22 mouse cellular contexts compared by ENCODE assay signal in the genomic region with DNA sequence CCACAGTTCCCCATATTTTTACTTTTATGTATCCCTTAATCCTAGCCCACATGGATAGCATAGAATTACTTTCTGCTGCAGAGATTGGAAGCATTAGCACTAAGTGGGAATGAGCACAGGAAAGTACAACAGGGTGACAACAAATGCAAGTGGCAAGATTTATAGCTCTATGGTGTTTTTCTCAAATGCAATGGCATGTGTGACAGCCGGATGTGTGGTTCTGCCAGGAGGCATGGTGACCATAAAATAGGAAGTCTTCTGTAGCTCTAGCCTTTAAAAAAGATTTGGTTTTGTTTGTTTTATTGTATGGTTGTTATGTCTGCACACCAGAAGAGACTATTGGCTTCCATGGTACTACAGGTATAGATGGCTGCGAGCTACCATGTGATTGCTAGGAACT. TPM values are rescaled to one million over a fixed set of nuclear protein-coding genes. Genes with fewer than 3 reads are reported as not detected.
DNase-seq lines count a peak whose midpoint lies in the region; ATAC-seq and TF ChIP-seq lines count a peak whose summit lies in the region.
"Had no signal": no experiment of that assay in that cellular context is flagged by ENCODE, and none has a peak within 500 bp of the region (broad histone marks: within the 10 kb centered on the region; RNA-seq: fewer than 3 reads in every experiment).

No protein-coding gene starts in this region.

- no peaks in the 10 kb centered on the region for H3K36me3 ChIP-seq in kidney, adult 2 months (ENCODE audit: control insufficient read depth, insufficient read depth, low read length)
- H3K36me3 ChIP-seq in kidney, embryonic 16.5 days (ENCODE audit: insufficient read depth, low read length): no peaks in the 10 kb centered on the region
- H3K36me3 ChIP-seq: embryonic facial prominence, embryonic 15.5 days; forebrain, embryonic 15.5 days; heart, embryonic 13.5 days; hindbrain, embryonic 12.5 days had no signal

- no peak overlapping the region for H3K4me2 ChIP-seq in kidney, embryonic 16.5 days (replicated peaks; ENCODE audit: low read depth, low read length)
- H3K4me2 ChIP-seq: embryonic facial prominence, embryonic 15.5 days; forebrain, embryonic 15.5 days; heart, embryonic 13.5 days; hindbrain, embryonic 12.5 days had no signal

- H3K4me1 ChIP-seq in kidney, adult 2 months (ENCODE audit: control insufficient read depth, insufficient read depth, low read length): no peaks in the 10 kb centered on the region
- no peaks in the 10 kb centered on the region for H3K4me1 ChIP-seq in kidney, embryonic 16.5 days (ENCODE audit: insufficient read depth, low read length)
- H3K4me1 ChIP-seq: embryonic facial prominence, embryonic 15.5 days; forebrain, embryonic 15.5 days; heart, embryonic 13.5 days; hindbrain, embryonic 12.5 days had no signal

- H3K9me3 ChIP-seq in kidney, embryonic 16.5 days (ENCODE audit: low read length): no peaks in the 10 kb centered on the region
- H3K9me3 ChIP-seq: embryonic facial prominence, embryonic 15.5 days; forebrain, embryonic 15.5 days; heart, embryonic 13.5 days; hindbrain, embryonic 12.5 days had no signal

- WGBS in kidney, adult 2 months: 69% methylated on average over 2 of the region's 2 CpGs
- 60% methylated on average over 2 of the region's 2 CpGs for WGBS in kidney, embryonic 16.5 days

- no peak for TF ChIP-seq POLR2A in kidney, adult 2 months (IDR thresholded peaks at IDR 0.05; ENCODE audit: low read depth, low read length)

- DNase-seq in kidney, adult 2 months: peak; percentile 2
- no peak for DNase-seq in cerebellum, adult 18-20 months
- DNase-seq in urinary bladder, postnatal 25 days (ENCODE audit: low spot score): no peak
- no peak for DNase-seq in retina, embryonic 14.5 days (ENCODE audit: low spot score)
- DNase-seq: adrenal gland, postnatal 25 days; cerebellum, adult 2 months; cerebellum, postnatal 10 days; embryo, embryonic 11 days; gastrocnemius, postnatal 10 days; heart, adult 2 months; heart, postnatal 36 days had no signal

- no peak for ATAC-seq in kidney, embryonic 16.5 days (ENCODE audit: low FRiP score, low TSS enrichment)
- peak; percentile 97 for ATAC-seq in common myeloid progenitor, adult 5-6 weeks (replicated peaks; ENCODE audit: low read depth, poor library complexity, severe bottlenecking)
- ATAC-seq in megakaryocyte, adult 5-6 weeks (ENCODE audit: poor library complexity, severe bottlenecking): peak; percentile 63
- peak; percentile 36; the same call in 1 of the 2 replicates for ATAC-seq in neutrophil, adult 5-6 weeks (ENCODE audit: extremely low read depth, insufficient number of reproducible peaks, low FRiP score, poor library complexity, severe bottlenecking)
- ATAC-seq: activated CD4-positive, CD25-positive, alpha-beta regulatory T cell, adult 4 months; forebrain, embryonic 15.5 days; hindbrain, embryonic 16.5 days had no signal

- H3K27ac ChIP-seq in kidney, adult 2 months (ENCODE audit: insufficient read depth, low read depth, low read length): no peak overlapping the region
- no peak overlapping the region for H3K27ac ChIP-seq in kidney, embryonic 16.5 days (ENCODE audit: low read length)
- H3K27ac ChIP-seq: embryonic facial prominence, embryonic 15.5 days; forebrain, embryonic 15.5 days; heart, adult 2 months; heart, embryonic 13.5 days; hindbrain, embryonic 12.5 days had no signal

- no peak overlapping the region for H3K9ac ChIP-seq in kidney, embryonic 16.5 days (replicated peaks; ENCODE audit: low read length)
- H3K9ac ChIP-seq: embryonic facial prominence, embryonic 15.5 days; forebrain, embryonic 15.5 days; heart, embryonic 13.5 days; hindbrain, embryonic 12.5 days had no signal

- H3K4me3 ChIP-seq in kidney, adult 2 months (ENCODE audit: insufficient read depth, low read depth, low read length): no peak overlapping the region
- no peak overlapping the region for H3K4me3 ChIP-seq in kidney, embryonic 16.5 days (ENCODE audit: low read length)
- H3K4me3 ChIP-seq: embryonic facial prominence, embryonic 15.5 days; erythroblast, embryonic 14.5 days; forebrain, embryonic 15.5 days; heart, adult 2 months; heart, embryonic 13.5 days; hindbrain, embryonic 12.5 days had no signal

- TF ChIP-seq CTCF in kidney, adult 2 months (conservative IDR thresholded peaks at IDR 0.05; ENCODE audit: insufficient read depth, insufficient read length, low read depth, low read length): no peak

- H3K27me3 ChIP-seq in kidney, adult 2 months (replicated peaks; ENCODE audit: control insufficient read depth, insufficient read depth, low read length): no peaks in the 10 kb centered on the region
- no peaks in the 10 kb centered on the region for H3K27me3 ChIP-seq in kidney, embryonic 16.5 days (ENCODE audit: insufficient read depth, low read length)
- H3K27me3 ChIP-seq: embryonic facial prominence, embryonic 15.5 days; forebrain, embryonic 15.5 days; heart, embryonic 13.5 days; hindbrain, embryonic 12.5 days had no signal

RNA-seq across cellular contexts. Expression of gene Gab3, which starts 50.1 kb away (rescaled TPM):
- 0.43 and 0.66 TPM in 2 replicates for polyA plus RNA-seq in kidney, adult 2 months (2012; rRNA removed)
- 2.1 and 2.2 TPM in 2 replicates for polyA plus RNA-seq in kidney, embryonic 16.5 days (2015; fragmentation: Nextera tagmentation; extraction: Ambion mirVana)
- total RNA-seq in common myeloid progenitor, adult 5-6 weeks (2017): 1.8 and 2.4 TPM in 2 replicates
- total RNA-seq in megakaryocyte, adult 5-6 weeks (2015): 15.3 and 19.9 TPM in 2 replicates
- total RNA-seq in megakaryocyte, adult 5-6 weeks (2017): 6.2 and 10.0 TPM in 2 replicates
- total RNA-seq in neutrophil, adult 5-6 weeks (2017): 14.0 and 14.4 TPM in 2 replicates
- polyA plus RNA-seq: erythroblast, embryonic 14.5 days had no signal
